Mouse (Mus musculus) embryo, embryonic 10 days (tissue): Measurements from ENCODE around the gene Hoxb9.
A peak's percentile ranks its signal among the peaks of the same experiment; 100 is the strongest.

Experiments
- DNase-seq: peaks from one replicate; pipeline ENCODE4 v3.0.0-alpha.2; 2015; ENCODE audit warnings: low spot score

The Hoxb9 gene

GRCm38 (mm10) chr11:96270996-96271540, at the start of gene Hoxb9:
Hoxb9 (plus strand) TSS chr11:96271457.
- DNase-seq, result peak; percentile 86

DNA sequence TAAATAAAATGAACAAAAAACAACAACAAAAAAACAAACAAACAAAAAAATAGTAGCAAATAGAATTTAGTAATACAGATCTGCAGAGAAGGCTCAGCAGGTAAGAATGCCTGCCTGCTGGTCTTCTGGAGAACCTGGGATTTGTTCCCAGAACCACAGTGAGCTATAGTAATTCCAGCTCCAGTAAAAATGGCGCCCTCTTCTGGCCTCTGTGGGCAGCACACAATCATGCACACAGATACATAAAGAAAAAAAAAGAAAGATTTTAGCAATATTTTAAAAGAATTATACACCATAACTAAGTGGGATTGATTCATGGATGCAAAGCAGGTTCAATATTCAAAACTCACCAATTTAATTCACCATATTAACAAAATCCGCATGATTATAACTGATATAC, 47.4 kb upstream of the Hoxb9 start:
- DNase-seq, result no peak

GRCm38 (mm10) chr11:96227676-96228075, 43.6 kb upstream of the Hoxb9 start:
- DNase-seq, result no peak

GRCm38 (mm10) chr11:96234906-96235305, 36.4 kb upstream of the Hoxb9 start:
- peak; percentile 59 for DNase-seq

GRCm38 (mm10) chr11:96240211-96240610, 31.0 kb upstream of the Hoxb9 start:
- peak; percentile 76 for DNase-seq

DNA sequence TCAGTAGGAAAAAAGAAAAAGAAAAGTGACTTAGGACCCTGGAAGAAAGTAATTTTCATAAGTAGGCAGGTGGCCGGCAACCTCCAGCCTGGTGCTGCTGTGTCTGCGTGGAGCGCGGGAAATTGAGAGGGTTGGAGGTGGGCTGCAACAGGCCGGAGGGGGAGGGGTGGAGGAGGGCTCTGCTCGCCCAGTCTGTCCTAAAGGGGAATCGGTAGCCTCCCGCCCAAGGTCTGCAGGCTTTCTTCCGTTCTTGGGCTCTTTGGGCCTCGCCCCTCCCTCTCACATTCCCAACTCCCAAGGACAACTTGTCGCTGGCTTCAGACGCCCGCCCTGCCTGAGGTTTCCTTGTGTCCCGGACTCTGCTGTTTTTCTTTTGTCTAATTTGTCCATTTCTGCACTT, 20.4 kb upstream of the Hoxb9 start:
- DNase-seq, result peak; percentile 63

GRCm38 (mm10) chr11:96251480-96252031, 19.7 kb upstream of the Hoxb9 start:
- DNase-seq, result peak; percentile 36

- DNase-seq, result no peak
Measured at GRCm38 (mm10) chr11:96252541-96253120, 18.6 kb upstream of the Hoxb9 start.

- DNase-seq, result no peak
Measured at GRCm38 (mm10) chr11:96254221-96254620, 17.0 kb upstream of the Hoxb9 start.

DNA sequence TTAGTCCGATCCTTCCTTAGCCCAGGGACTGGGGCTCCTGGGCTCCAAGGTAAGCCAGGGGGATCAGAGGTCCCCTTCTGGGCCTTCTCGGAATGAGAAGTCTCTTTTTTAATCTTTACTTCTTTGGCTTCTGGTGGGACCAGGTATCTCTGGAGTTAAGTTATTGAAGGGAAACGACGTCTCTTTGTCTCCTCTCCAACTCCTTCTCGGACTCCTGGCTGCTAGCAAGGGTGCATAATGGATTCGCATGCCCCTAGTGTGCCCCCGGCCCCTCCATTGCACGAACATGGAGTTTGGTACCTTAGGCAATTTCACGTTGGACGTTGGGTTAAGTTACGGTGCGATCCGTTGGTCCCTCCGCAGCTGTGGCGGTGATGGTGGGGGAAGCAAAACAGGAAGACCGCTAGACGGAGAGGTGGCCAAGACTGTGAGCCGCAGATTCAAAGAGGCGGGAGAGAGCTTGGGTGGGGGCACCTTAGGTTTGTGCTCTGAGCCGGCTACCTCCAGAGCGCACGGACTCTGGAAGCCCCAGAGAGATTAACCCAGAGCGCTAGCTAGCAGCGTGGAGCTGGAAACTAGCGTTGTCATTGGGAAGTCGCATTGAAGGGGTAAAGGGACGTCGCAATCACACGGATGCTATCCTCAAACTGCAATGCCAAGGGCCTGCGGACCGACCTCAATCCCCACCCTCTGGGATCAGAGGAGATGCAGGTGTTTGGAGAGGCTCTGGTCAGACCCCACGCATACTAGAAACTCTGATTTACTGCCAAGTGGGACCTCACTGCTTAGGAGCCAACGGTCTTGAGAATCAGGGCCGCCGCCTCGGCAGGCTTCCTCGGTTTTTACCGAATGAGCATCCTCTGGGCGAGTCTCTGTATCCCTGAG, 15.9 kb upstream of the Hoxb9 start:
- peak; percentile 43 for DNase-seq

- no peak for DNase-seq
Measured at GRCm38 (mm10) chr11:96255996-96256445, 15.2 kb upstream of the Hoxb9 start.

GRCm38 (mm10) chr11:96257141-96257540, 14.1 kb upstream of the Hoxb9 start:
- no peak for DNase-seq

DNA sequence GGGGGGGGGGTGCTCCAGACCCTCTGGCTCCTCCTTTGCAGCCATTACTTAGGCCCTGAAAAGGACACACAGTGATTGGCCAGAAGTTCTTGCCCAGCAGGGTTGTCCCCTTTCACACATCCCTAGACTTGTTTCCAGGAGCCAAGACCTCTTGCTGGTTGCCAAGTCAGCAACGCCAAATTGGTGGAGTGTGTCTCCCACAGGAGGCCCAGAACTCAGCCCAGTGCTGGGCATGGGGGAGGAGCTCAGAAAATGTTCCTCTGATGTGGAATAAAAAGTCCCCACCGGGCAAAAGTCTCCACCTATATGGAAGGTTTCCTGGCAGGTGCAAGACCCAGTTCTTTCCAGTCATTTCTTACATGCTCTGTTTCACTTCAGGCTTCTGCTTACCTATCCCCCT, 12.2 kb upstream of the Hoxb9 start:
- no peak for DNase-seq

- DNase-seq, result no peak
Measured at GRCm38 (mm10) chr11:96259511-96259910, 11.7 kb upstream of the Hoxb9 start.

- DNase-seq, result peak; percentile 76
Measured at GRCm38 (mm10) chr11:96260310-96260970, 10.8 kb upstream of the Hoxb9 start.

DNA sequence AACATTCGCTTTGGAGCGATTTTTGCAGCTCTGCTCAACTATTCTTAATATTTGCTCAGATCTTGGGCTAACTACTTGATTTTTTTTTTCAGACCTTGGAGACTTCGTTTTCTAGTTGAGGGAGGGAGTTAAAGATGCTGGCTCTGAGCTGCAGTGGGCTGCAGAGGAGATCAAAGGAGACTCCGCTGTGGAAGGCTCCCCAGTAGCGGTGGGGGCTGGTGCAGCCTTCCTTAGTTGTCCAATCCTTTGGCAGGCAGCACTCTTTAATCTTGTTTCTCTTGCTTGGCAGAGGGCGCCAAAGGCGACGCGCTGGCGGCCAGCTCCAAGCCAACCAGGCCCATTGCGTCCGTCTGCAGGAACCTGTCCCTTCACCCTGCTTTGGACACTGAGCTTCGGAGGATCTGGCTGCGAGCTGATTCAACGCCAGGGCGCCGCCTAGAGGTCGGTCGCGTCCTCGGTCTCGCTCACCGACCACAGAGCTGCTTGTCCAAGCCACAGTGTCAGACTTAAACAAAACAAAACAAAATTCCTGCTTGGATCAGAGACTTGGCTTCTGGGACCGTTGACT, 9.8 kb upstream of the Hoxb9 start:
- peak; percentile 96 for DNase-seq

GRCm38 (mm10) chr11:96262262-96262830, 8.9 kb upstream of the Hoxb9 start:
- DNase-seq, result no peak

DNA sequence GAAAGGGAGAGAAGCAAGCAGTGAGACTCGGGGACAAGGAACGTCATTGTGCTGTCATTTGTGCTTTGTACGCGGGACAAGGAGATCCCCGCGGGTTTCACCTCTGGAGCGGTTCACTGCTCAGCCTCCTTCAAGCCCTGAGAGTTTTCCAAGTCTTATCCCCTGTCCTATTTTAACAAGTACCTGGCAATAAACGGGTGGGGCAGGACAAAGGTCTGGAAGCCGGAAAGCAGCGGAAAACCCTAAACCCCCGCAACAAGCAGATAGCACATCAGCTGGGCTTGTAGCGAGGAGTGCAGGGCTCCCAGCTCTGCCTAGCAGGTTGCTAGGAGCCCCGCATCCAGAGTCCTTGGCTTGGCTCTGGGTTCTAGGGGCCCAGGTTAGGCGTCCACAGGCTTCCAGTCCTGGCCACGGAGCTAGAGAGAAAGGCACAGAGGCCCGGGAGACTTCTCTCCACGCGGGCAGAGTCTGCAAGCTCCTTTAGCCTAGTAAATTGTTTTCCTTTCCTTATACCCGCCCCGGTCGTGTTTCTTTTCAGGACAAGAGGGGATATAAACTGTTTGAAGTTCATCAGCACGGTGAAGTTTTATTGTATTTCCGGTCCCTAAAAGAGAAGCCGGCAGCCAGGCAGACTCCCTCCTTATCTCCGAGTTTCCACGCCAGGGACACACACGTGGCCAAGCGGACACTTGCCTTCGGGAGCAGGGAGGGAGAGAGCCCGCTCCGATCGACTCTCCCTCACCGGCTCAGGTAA, 7.4 kb upstream of the Hoxb9 start:
- DNase-seq, result peak; percentile 26

GRCm38 (mm10) chr11:96264390-96265020, 6.8 kb upstream of the Hoxb9 start:
- peak; percentile 47 for DNase-seq

GRCm38 (mm10) chr11:96265954-96266353, 5.3 kb upstream of the Hoxb9 start:
- DNase-seq, result no peak
